Mouse (Mus musculus) stomach, embryonic 16.5 days (tissue): ENCODE data around the gene Dffa. TPM values are rescaled to one million over a fixed set of nuclear protein-coding genes. Genes with fewer than 3 reads are reported as not detected.

Experiments
- ATAC-seq: fragments of 200-750 bp; cut with Nextera tagmentation; 2 replicates; pipeline ENCODE4 v1.8.0; 2017; ENCODE audit warnings: moderate number of reproducible peaks, moderate TSS enrichment; ENCODE audit not compliant: insufficient read depth, low FRiP score
- H3K27ac ChIP-seq: fragments of 300-500 bp; sonication (generic); 2 replicates; pipeline ENCODE4 v1.5.1; 2014; ENCODE audit warnings: low read length
- H3K27me3 ChIP-seq: fragments of 300-500 bp; sonication (generic); 2 replicates; pipeline ENCODE4 v1.6.1; 2014; ENCODE audit warnings: low read length, control low read depth, mixed read lengths; ENCODE audit not compliant: control insufficient read depth, insufficient read depth
- H3K36me3 ChIP-seq: fragments of 300-500 bp; sonication (generic); 2 replicates; pipeline ENCODE4 v1.6.1; 2014; ENCODE audit warnings: low read length; ENCODE audit not compliant: control insufficient read depth, insufficient read depth
- H3K4me1 ChIP-seq: fragments of 300-500 bp; sonication (generic); 2 replicates; pipeline ENCODE4 v1.6.1; 2014; ENCODE audit warnings: low read length, control low read depth, mixed read lengths; ENCODE audit not compliant: control insufficient read depth, insufficient read depth
- H3K4me2 ChIP-seq: fragments of 300-500 bp; sonication (generic); 2 replicates; pipeline ENCODE4 v1.6.1; 2014; ENCODE audit warnings: low read depth, low read length, mixed read lengths
- H3K4me3 ChIP-seq: fragments of 300-500 bp; sonication (generic); replicated peaks from 2 replicates; pipeline ENCODE4 v1.5.1; 2014; ENCODE audit warnings: mild to moderate bottlenecking, low read length
- H3K9ac ChIP-seq: fragments of 300-500 bp; sonication (generic); 2 replicates; pipeline ENCODE4 v1.6.1; 2014; ENCODE audit warnings: low read length
- H3K9me3 ChIP-seq: fragments of 300-500 bp; sonication (generic); replicated peaks from 2 replicates; pipeline ENCODE4 v1.6.1; 2016; ENCODE audit warnings: low read length, control low read depth; ENCODE audit not compliant: control insufficient read depth
- WGBS: fragments of 180-500 bp; shearing (Covaris S2); extraction: QIAGEN DNeasy Blood & Tissue Kit; methylation state at CpG from one replicate; pipeline ENCODE4 v1.1.7; 2014; 5-methylcytosine and 5-hydroxymethylcytosine counted together
- polyA plus RNA-seq: library from polyadenylated mRNA; unstranded; fragments of >200 nt; fragmentation: Nextera tagmentation; extraction: Ambion mirVana; gene quantifications from 2 replicates; pipeline ENCODE4 v1.2.1, GENCODE M21; 2015

Dffa gene
- polyA plus RNA-seq, 1 experiment from 2014 or later: 32.3 TPM

- H3K4me1 ChIP-seq: peaks cover 8% of the 10 kb centered on the region
- H3K9ac ChIP-seq: peak overlapping the region; percentile 82
- WGBS: 63% methylated on average over 18 of the region's 18 CpGs
- H3K27ac ChIP-seq: no peak overlapping the region
- ATAC-seq: no peak
- H3K4me3 ChIP-seq: peak overlapping the region; percentile 70
- peak overlapping the region; percentile 71 for H3K4me2 ChIP-seq
- H3K9me3 ChIP-seq: no peaks in the 10 kb centered on the region
- no peaks in the 10 kb centered on the region for H3K27me3 ChIP-seq
- no peaks in the 10 kb centered on the region for H3K36me3 ChIP-seq
Observed at GRCm38 (mm10) chr4:149136116-149136850, 32.3 kb downstream of the Dffa start.

DNA sequence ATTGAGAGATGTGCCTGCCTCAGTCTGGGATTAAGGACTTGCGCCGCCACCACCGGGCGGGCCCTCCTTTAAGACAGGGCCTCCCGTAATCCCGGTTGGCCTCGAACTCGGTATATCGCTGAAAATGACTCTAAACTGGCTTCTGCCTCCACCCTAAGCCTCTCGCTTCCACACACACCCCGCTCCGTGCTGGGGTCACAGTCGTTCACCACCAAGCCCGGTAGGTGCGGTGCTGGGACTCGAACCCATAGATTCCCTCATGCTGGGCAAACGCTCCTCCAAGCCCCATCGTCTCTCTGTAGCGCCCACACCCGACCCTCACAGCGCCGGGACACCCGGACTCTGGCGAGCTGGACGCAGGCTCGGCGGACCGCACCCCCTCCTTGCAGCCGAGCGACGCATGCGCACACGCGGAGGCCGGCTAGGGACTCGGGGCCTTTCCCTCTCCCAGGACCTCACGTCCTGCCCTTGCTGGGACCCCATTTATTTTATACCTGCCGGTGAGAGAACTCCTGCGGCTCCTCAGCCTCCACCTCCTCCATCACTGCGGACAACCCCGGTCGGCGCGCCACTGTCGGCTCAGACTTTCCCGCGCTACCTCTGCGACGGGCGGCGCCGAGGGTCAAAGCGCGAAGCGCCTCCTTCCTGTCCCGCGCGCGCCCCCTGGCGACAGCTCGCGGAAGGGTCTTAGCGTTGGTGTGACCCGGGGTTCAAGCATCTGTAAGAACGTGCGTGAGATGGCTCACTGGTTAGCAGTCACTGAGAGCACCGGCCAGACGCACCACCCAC is 33.2 kb downstream of the Dffa start, which contains the start of gene Cenps:
Gene Cenps (minus strand): TSS at position 648 of the 789 bp plus-strand sequence.
- WGBS: under 1% methylated on average over 68 of the region's 68 CpGs
- H3K27me3 ChIP-seq: no peaks in the 10 kb centered on the region
- H3K9me3 ChIP-seq: no peaks in the 10 kb centered on the region

DNA sequence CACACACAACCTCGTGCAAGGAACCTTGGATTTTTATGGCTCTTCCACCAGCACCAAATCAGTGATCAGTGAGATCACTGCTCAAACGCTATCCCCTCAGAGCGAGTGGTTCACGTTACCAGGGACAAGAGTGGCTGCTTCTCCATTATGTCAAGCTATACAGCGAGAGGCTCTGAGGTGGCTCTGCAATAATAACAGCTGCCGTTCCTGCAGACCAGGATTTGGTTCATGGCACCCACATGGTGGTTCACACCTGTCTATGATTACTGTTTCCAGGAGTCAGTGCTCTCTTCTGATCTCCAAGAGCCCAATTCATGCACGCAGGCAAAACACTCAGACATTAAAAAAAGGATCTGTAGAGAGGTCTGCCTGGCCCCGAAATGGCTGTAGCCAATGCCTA is 34.6 kb downstream of the Dffa start:
- Histone ChIP-seq H3K9ac (no peak overlapping the region), H3K36me3 (no peaks in the 10 kb centered on the region), H3K9me3 (no peaks in the 10 kb centered on the region), H3K4me3 (no peak overlapping the region), H3K27ac (no peak overlapping the region), H3K4me2 (no peak overlapping the region), H3K27me3 (no peaks in the 10 kb centered on the region), H3K4me1 (peaks cover 8% of the 10 kb centered on the region)
- 76% methylated on average over 8 of the region's 8 CpGs for WGBS
- ATAC-seq: no peak

More for the DNA sequence above, 33.2 kb downstream of the Dffa start, which contains the start of gene Cenps:
- Histone ChIP-seq H3K4me1 (peaks cover 8% of the 10 kb centered on the region), H3K4me2 (peak within 1 kb of the TSS; percentile 71), H3K4me3 (peak within 1 kb of the TSS; percentile 70), H3K27ac (peak within 1 kb of the TSS; percentile 88), H3K36me3 (no peaks in the 10 kb centered on the region), H3K9ac (peak within 1 kb of the TSS; percentile 82)
- ATAC-seq: peak; percentile 94

DNA sequence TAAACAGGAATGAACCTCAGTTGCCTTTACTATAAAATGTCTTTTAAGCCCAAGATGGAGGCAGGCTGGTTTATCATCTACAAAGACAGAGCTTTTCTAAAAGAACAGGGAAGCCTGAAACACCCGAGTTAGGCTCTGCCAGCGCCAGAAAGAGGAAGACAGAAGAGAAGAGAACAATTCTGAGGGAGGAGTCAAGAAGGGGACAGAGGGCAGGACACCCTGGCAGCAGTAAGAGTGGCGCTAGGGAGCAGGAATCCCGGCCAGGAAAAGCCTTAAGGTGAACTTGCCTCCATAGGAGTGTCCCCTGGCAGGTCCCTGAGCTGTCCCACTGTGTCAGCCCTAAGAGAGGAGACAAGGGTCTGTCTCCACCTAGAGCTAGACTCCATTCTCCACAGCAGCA is 39.6 kb downstream of the Dffa start:
- H3K4me3 ChIP-seq: no peak overlapping the region
- H3K9ac ChIP-seq: no peak overlapping the region
- WGBS: 28% methylated on average over 4 of the region's 4 CpGs
- H3K4me2 ChIP-seq: no peak overlapping the region
- no peak overlapping the region for H3K27ac ChIP-seq
- no peaks in the 10 kb centered on the region for H3K9me3 ChIP-seq
- H3K36me3 ChIP-seq: no peaks in the 10 kb centered on the region
- no peak for ATAC-seq
- no peaks in the 10 kb centered on the region for H3K27me3 ChIP-seq
- H3K4me1 ChIP-seq: peaks cover 7% of the 10 kb centered on the region; the same call in 1 of the 2 replicates

- Histone ChIP-seq H3K4me3 (no peak overlapping the region), H3K27ac (no peak overlapping the region), H3K9me3 (no peaks in the 10 kb centered on the region), H3K27me3 (no peaks in the 10 kb centered on the region), H3K4me1 (peaks cover 7% of the 10 kb centered on the region; the same call in 1 of the 2 replicates), H3K36me3 (no peaks in the 10 kb centered on the region), H3K4me2 (no peak overlapping the region), H3K9ac (no peak overlapping the region)
- ATAC-seq: peak; percentile 76; the same call in 1 of the 2 replicates
- WGBS: 10% methylated on average over 3 of the region's 3 CpGs
Observed at GRCm38 (mm10) chr4:149144459-149144858, 40.5 kb downstream of the Dffa start.

GRCm38 (mm10) chr4:149145151-149145550 is 41.2 kb downstream of the Dffa start:
- Histone ChIP-seq H3K4me2 (no peak overlapping the region), H3K4me3 (no peak overlapping the region), H3K4me1 (peaks cover 7% of the 10 kb centered on the region; the same call in 1 of the 2 replicates), H3K27ac (no peak overlapping the region), H3K9me3 (no peaks in the 10 kb centered on the region), H3K27me3 (no peaks in the 10 kb centered on the region), H3K9ac (no peak overlapping the region), H3K36me3 (no peaks in the 10 kb centered on the region)
- WGBS: 74% methylated on average over 4 of the region's 4 CpGs
- ATAC-seq: no peak

- ATAC-seq: no peak
- no peaks in the 10 kb centered on the region for H3K9me3 ChIP-seq
- no peak overlapping the region; the same call in 1 of the 2 replicates for H3K9ac ChIP-seq
- H3K27me3 ChIP-seq: no peaks in the 10 kb centered on the region
- 61% methylated on average over 7 of the region's 7 CpGs for WGBS
- H3K4me1 ChIP-seq: peaks cover 7% of the 10 kb centered on the region; the same call in 1 of the 2 replicates
- no peak overlapping the region for H3K4me3 ChIP-seq
- no peak overlapping the region for H3K4me2 ChIP-seq
- peak overlapping the region; percentile 51; the same call in 1 of the 2 replicates for H3K27ac ChIP-seq
- H3K36me3 ChIP-seq: peaks cover 11% of the 10 kb centered on the region; the same call in 1 of the 2 replicates
Observed at GRCm38 (mm10) chr4:149147528-149147927, 43.6 kb downstream of the Dffa start.

DNA sequence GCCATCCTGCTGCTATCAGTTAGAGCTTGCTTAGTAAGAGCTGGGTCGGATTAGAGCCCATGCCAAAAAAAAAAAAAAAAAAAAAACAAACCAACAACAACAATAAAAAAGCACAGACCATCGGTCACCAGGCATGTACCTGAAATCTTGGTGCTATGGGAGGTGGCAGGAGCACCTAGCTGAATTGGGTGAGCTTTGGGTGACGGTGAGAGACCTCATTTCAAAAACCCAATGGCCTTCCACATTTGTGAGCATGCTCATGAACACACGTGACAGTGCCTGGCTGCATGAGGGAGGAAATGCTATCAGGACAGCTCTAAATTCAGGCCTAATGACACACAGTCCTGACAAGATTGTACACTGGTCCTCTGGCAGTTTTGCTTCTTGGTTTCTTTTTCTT is 44.1 kb downstream of the Dffa start:
- H3K9me3 ChIP-seq: no peaks in the 10 kb centered on the region
- peaks cover 7% of the 10 kb centered on the region; the same call in 1 of the 2 replicates for H3K4me1 ChIP-seq
- WGBS: 73% methylated on average over 4 of the region's 4 CpGs
- H3K27ac ChIP-seq: peak overlapping the region; percentile 51; the same call in 1 of the 2 replicates
- no peak for ATAC-seq
- peaks cover 16% of the 10 kb centered on the region; the same call in 1 of the 2 replicates for H3K36me3 ChIP-seq
- H3K4me3 ChIP-seq: no peak overlapping the region
- H3K27me3 ChIP-seq: no peaks in the 10 kb centered on the region
- H3K9ac ChIP-seq: no peak overlapping the region
- H3K4me2 ChIP-seq: no peak overlapping the region

DNA sequence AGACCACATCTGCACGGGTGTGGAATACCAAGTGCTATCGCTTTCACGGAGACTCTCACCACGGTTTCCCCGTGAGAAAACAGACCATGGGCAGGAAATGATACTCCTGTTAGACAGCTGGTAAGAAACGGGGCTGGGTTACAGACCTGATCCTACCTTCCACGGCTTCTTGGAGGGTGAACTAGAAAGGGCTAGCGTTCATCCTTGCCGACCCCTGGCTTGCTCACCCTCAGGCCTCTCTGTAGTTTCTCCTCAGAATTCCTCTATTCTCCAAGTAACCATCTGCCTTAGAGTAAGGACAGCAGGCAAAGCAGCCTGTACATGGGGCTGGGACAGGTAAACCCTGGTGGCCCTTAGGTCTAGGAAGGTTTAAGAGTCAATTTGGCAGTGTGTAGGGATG is 45.2 kb downstream of the Dffa start:
- Histone ChIP-seq H3K4me3 (no peak overlapping the region), H3K9me3 (no peaks in the 10 kb centered on the region), H3K27me3 (no peaks in the 10 kb centered on the region), H3K9ac (no peak overlapping the region), H3K36me3 (peaks cover 25% of the 10 kb centered on the region; the same call in 1 of the 2 replicates), H3K27ac (no peak overlapping the region), H3K4me1 (peaks cover 7% of the 10 kb centered on the region; the same call in 1 of the 2 replicates), H3K4me2 (no peak overlapping the region)
- no peak for ATAC-seq
- 78% methylated on average over 9 of the region's 9 CpGs for WGBS
